Mouse (Mus musculus) liver, embryonic 13.5 days (tissue): ENCODE measurements around the gene March2. TPM values are rescaled to one million over a fixed set of nuclear protein-coding genes. Genes with fewer than 3 reads are reported as not detected.

ENCODE experiments used
- polyA plus RNA-seq: library from polyadenylated mRNA; unstranded; fragments of >200 nt; fragmentation: Nextera tagmentation; extraction: Ambion mirVana; gene quantifications from 2 replicates; pipeline ENCODE4 v1.2.1, GENCODE M21; 2015

The March2 gene
- polyA plus RNA-seq, 1 experiment from 2014 or later = 231 TPM

Other genes with a start within 250 kb of the March2 start
- 5.5 and 6.6 TPM in 2 replicates for gene Adamts10, start 194.5 kb downstream of the March2 start, polyA plus RNA-seq
- 6.3 and 6.5 TPM in 2 replicates for gene Myo1f, start 163.0 kb downstream of the March2 start, polyA plus RNA-seq
- 22.2 and 24.2 TPM in 2 replicates for gene Zfp414, start 89.6 kb downstream of the March2 start, polyA plus RNA-seq
- gene Pram1, start 80.6 kb downstream of the March2 start, polyA plus RNA-seq = 0.63 and 0.76 TPM in 2 replicates
- gene Hnrnpm, start 31.8 kb downstream of the March2 start, polyA plus RNA-seq = 160 and 237 TPM in 2 replicates
- gene Rab11b, start 41.9 kb upstream of the March2 start, polyA plus RNA-seq = 117 and 123 TPM in 2 replicates
- gene Angptl4, start 63.2 kb upstream of the March2 start, polyA plus RNA-seq = 18.9 and 20.2 TPM in 2 replicates
- gene Kank3, start 91.8 kb upstream of the March2 start, polyA plus RNA-seq = 8.1 and 8.9 TPM in 2 replicates
- 614 and 696 TPM in 2 replicates for gene Rps28, start 105.9 kb upstream of the March2 start, polyA plus RNA-seq
- 250 and 284 TPM in 2 replicates for gene Ndufa7, start 105.9 kb upstream of the March2 start, polyA plus RNA-seq
- 19.9 and 22.0 TPM in 2 replicates for gene Cd320, start 124.4 kb upstream of the March2 start, polyA plus RNA-seq
- not detected in 2 replicates for gene Gm7029, start 155.2 kb upstream of the March2 start, polyA plus RNA-seq
- gene Kifc1, start 172.0 kb upstream of the March2 start, polyA plus RNA-seq = 6.9 and 7.6 TPM in 2 replicates
- 0.60 and 0.91 TPM in 2 replicates for gene Platr17, start 186.5 kb upstream of the March2 start, polyA plus RNA-seq
- 25.5 and 27.6 TPM in 2 replicates for gene Daxx, start 190.7 kb upstream of the March2 start, polyA plus RNA-seq
- 27.6 and 30.5 TPM in 2 replicates for gene Tapbp, start 197.2 kb upstream of the March2 start, polyA plus RNA-seq
- 10.1 and 10.7 TPM in 2 replicates for gene Zbtb22, start 197.2 kb upstream of the March2 start, polyA plus RNA-seq
- gene Rgl2, start 210.9 kb upstream of the March2 start, polyA plus RNA-seq = 7.1 and 7.4 TPM in 2 replicates
- gene Pfdn6, start 221.7 kb upstream of the March2 start, polyA plus RNA-seq = 153 and 157 TPM in 2 replicates
- 30.1 and 34.9 TPM in 2 replicates for gene Wdr46, start 222.0 kb upstream of the March2 start, polyA plus RNA-seq
- 2.3 and 2.5 TPM in 2 replicates for gene B3galt4, start 232.8 kb upstream of the March2 start, polyA plus RNA-seq
- gene Vps52, start 237.1 kb upstream of the March2 start, polyA plus RNA-seq = 27.7 and 30.1 TPM in 2 replicates
- gene Rps18, start 237.3 kb upstream of the March2 start, polyA plus RNA-seq = 1,343 and 1,499 TPM in 2 replicates